Mouse (Mus musculus) heart, adult 18-20 months (tissue): ENCODE measurements around the gene Tgm3. TPM values are rescaled to one million over a fixed set of nuclear protein-coding genes. Genes with fewer than 3 reads are reported as not detected.

Source experiments
- DNase-seq, 2 experiments: peaks; one replicate each; pipeline ENCODE4 v3.0.0; 2021 to 2022; ENCODE audit warnings: mixed read lengths in 1 of 2
- microRNA-seq, 2 experiments: library from miRNA; unstranded; fragments of <30 nt; microRNA quantifications; one replicate each; pipeline ENCODE4 v1.2.0; 2022
- total RNA-seq, 2 experiments: library from RNA; stranded (reverse); gene quantifications; 2 replicates each; pipeline ENCODE4 v1.2.3; 2021

Gene Tgm3
- total RNA-seq, 2 experiments from 2014 or later, result 0.21 TPM; not detected in 1

GRCm38 (mm10) chr2:130070396-130070795, 58.2 kb downstream of the Tgm3 start:
- no peak for DNase-seq

Small RNA genes within 50 kb of the gene (microRNA-seq; reads per million reads assigned to microRNA genes)
- gene Mir6339, result 0 reads per million in 2 experiments

Other genes with a start within 250 kb of the Tgm3 start
- 10 to 100 TPM; 11.7 to 14.3 TPM for gene Stk35, start 211.8 kb upstream of the Tgm3 start, total RNA-seq
- gene Tgm6, start 100.1 kb downstream of the Tgm3 start, total RNA-seq, result not detected
- gene Snrpb, start 167.1 kb downstream of the Tgm3 start, total RNA-seq, result 100 to 1,000 TPM; 130 to 136 TPM
- gene Tmc2, start 182.8 kb downstream of the Tgm3 start, total RNA-seq, result not detected